In the genomic region with DNA sequence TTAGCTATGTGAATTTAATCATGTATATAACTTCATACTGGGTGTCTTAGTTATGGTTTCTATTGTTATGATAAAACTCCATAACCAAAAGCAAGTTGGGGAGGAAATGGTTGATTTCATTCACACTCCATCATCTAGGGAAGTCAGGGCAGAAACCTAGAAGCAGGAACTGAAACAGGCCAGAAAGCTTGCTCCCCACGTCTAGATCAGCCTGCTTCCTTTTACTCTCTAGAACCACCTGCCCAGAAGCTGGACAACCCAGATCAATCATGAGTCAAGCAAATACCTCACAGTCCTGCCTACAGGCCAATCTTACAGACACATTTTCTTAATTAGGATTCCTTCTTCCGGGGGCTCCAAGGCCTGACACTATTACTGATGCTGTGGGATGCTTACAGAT, we compare ENCODE assay signal across 16 mouse cellular contexts. TPM values are rescaled to one million over a fixed set of nuclear protein-coding genes. Genes with fewer than 3 reads are reported as not detected.
"Had no signal": no experiment of that assay in that cellular context is flagged by ENCODE, and none has a peak within 500 bp of the region (broad histone marks: within the 10 kb centered on the region; RNA-seq: fewer than 3 reads in every experiment).

No protein-coding gene starts in this region.

- H3K4me1 ChIP-seq: limb, embryonic 12.5 days had no signal

- H3K9me3 ChIP-seq: limb, embryonic 12.5 days; lung, embryonic 15.5 days; megakaryocyte, embryonic 14.5 days; midbrain, embryonic 15.5 days had no signal

- H3K27me3 ChIP-seq: lung, embryonic 15.5 days; midbrain, embryonic 15.5 days had no signal

- H3K4me3 ChIP-seq: layer of hippocampus, adult 2 months; limb, embryonic 12.5 days; lung, embryonic 15.5 days; megakaryocyte, embryonic 14.5 days; midbrain, embryonic 15.5 days had no signal

- H3K36me3 ChIP-seq: limb, embryonic 12.5 days; lung, embryonic 15.5 days; midbrain, embryonic 15.5 days had no signal

- DNase-seq: kidney, adult 11 months; kidney, postnatal 10 days; kidney, postnatal 4 days; liver; lung, postnatal 36 days; right cerebral cortex, postnatal 14 days; thymus, adult 18-20 months; thymus, postnatal 14 days had no signal

- H3K27ac ChIP-seq: layer of hippocampus, adult 2 months; limb, embryonic 12.5 days; lung, embryonic 15.5 days; midbrain, embryonic 15.5 days had no signal

- ATAC-seq: midbrain, embryonic 15.5 days had no signal

- H3K9ac ChIP-seq: limb, embryonic 12.5 days; lung, embryonic 15.5 days; midbrain, embryonic 15.5 days had no signal

- H3K4me2 ChIP-seq: limb, embryonic 12.5 days; lung, embryonic 15.5 days; midbrain, embryonic 11.5 days; midbrain, embryonic 15.5 days had no signal

RNA-seq across cellular contexts. Expression of gene Il1r2, which starts 7.2 kb away (rescaled TPM):
- total RNA-seq: layer of hippocampus, adult 2 months; left cerebral cortex, postnatal 36 days had no signal
- polyA plus RNA-seq: kidney, embryonic 14.5 days had no signal
